Mouse (Mus musculus): ENCODE measurements around the gene Slc35e4. TPM values are rescaled to one million over a fixed set of nuclear protein-coding genes. Genes with fewer than 3 reads are reported as not detected.
A peak's percentile ranks its signal among the peaks of the same experiment; 100 is the strongest.

Slc35e4 gene
- total RNA-seq, 2 experiments from 2014 or later, result 0.42 to 0.76 TPM

GRCm38 (mm10) chr11:3883711-3884110 is 30.8 kb downstream of the Slc35e4 start:
- no peak for ATAC-seq (replicated peaks; ENCODE audit: low FRiP score, poor library complexity, severe bottlenecking)

- ATAC-seq (replicated peaks; ENCODE audit: low FRiP score, poor library complexity, severe bottlenecking), result 0 out of 2 replicates have a peak, but pooled peaks have one; percentile 47
Measured at GRCm38 (mm10) chr11:3879836-3880235, 34.6 kb downstream of the Slc35e4 start.

- ATAC-seq (replicated peaks; ENCODE audit: low FRiP score, poor library complexity, severe bottlenecking), result no peak
Measured at GRCm38 (mm10) chr11:3878660-3879059, 35.8 kb downstream of the Slc35e4 start.

GRCm38 (mm10) chr11:3876419-3876818 is 38.0 kb downstream of the Slc35e4 start:
- ATAC-seq (replicated peaks; ENCODE audit: low FRiP score, poor library complexity, severe bottlenecking), result no peak

GRCm38 (mm10) chr11:3864343-3864742 is 50.1 kb downstream of the Slc35e4 start:
- no peak for ATAC-seq (replicated peaks; ENCODE audit: low FRiP score, poor library complexity, severe bottlenecking)

- ATAC-seq (replicated peaks; ENCODE audit: low FRiP score, poor library complexity, severe bottlenecking), result peak; percentile 78
Measured at GRCm38 (mm10) chr11:3863454-3864112, 50.9 kb downstream of the Slc35e4 start, which contains the start of gene Osbp2. TSS of gene Osbp2 (minus strand) at chr11:3863903.

- ATAC-seq (replicated peaks; ENCODE audit: low FRiP score, poor library complexity, severe bottlenecking), result no peak
Measured at GRCm38 (mm10) chr11:3862661-3863453, 51.6 kb downstream of the Slc35e4 start.

GRCm38 (mm10) chr11:3860361-3860760 is 54.1 kb downstream of the Slc35e4 start:
- no peak for ATAC-seq (replicated peaks; ENCODE audit: low FRiP score, poor library complexity, severe bottlenecking)

GRCm38 (mm10) chr11:3859778-3860177 is 54.7 kb downstream of the Slc35e4 start:
- ATAC-seq (replicated peaks; ENCODE audit: low FRiP score, poor library complexity, severe bottlenecking), result no peak

- no peak for ATAC-seq (replicated peaks; ENCODE audit: low FRiP score, poor library complexity, severe bottlenecking)
Measured at GRCm38 (mm10) chr11:3857902-3858301, 56.6 kb downstream of the Slc35e4 start.

Other genes starting within 250 kb of the Slc35e4 start
- not detected in 2 replicates for gene Osbp2, start 50.8 kb downstream of the Slc35e4 start, total RNA-seq (2015; ENCODE audit: low replicate concordance)
- not detected in 2 replicates for gene Osbp2, start 50.8 kb downstream of the Slc35e4 start, total RNA-seq (2017; ENCODE audit: low replicate concordance)
- gene 4921536K21Rik, start 19.6 kb downstream of the Slc35e4 start, total RNA-seq (2015; ENCODE audit: low replicate concordance), result not detected in 2 replicates
- gene 4921536K21Rik, start 19.6 kb downstream of the Slc35e4 start, total RNA-seq (2017; ENCODE audit: low replicate concordance), result not detected in 2 replicates
- not detected in 2 replicates for gene Dusp18, start 19.4 kb downstream of the Slc35e4 start, total RNA-seq (2015; ENCODE audit: low replicate concordance)
- not detected in 2 replicates for gene Dusp18, start 19.4 kb downstream of the Slc35e4 start, total RNA-seq (2017; ENCODE audit: low replicate concordance)
- 26.3 and 26.4 TPM in 2 replicates for gene Tcn2, start 17.5 kb upstream of the Slc35e4 start, total RNA-seq (2015; ENCODE audit: low replicate concordance)
- gene Tcn2, start 17.5 kb upstream of the Slc35e4 start, total RNA-seq (2017; ENCODE audit: low replicate concordance), result 8.5 and 22.8 TPM in 2 replicates
- gene Pes1, start 49.3 kb upstream of the Slc35e4 start, total RNA-seq (2015; ENCODE audit: low replicate concordance), result 5.8 and 6.3 TPM in 2 replicates
- 9.8 and 10.5 TPM in 2 replicates for gene Pes1, start 49.3 kb upstream of the Slc35e4 start, total RNA-seq (2017; ENCODE audit: low replicate concordance)
- not detected in 2 replicates for gene 4930556J24Rik, start 62.1 kb upstream of the Slc35e4 start, total RNA-seq (2015; ENCODE audit: low replicate concordance)
- not detected in 2 replicates for gene 4930556J24Rik, start 62.1 kb upstream of the Slc35e4 start, total RNA-seq (2017; ENCODE audit: low replicate concordance)
- not detected in 2 replicates for gene Gal3st1, start 69.0 kb upstream of the Slc35e4 start, total RNA-seq (2015; ENCODE audit: low replicate concordance)
- gene Gal3st1, start 69.0 kb upstream of the Slc35e4 start, total RNA-seq (2017; ENCODE audit: low replicate concordance), result not detected in 2 replicates
- gene Sec14l4, start 116.8 kb upstream of the Slc35e4 start, total RNA-seq (2015; ENCODE audit: low replicate concordance), result not detected in 2 replicates
- not detected in 2 replicates for gene Sec14l4, start 116.8 kb upstream of the Slc35e4 start, total RNA-seq (2017; ENCODE audit: low replicate concordance)
- not detected in 2 replicates for gene Sec14l3, start 150.2 kb upstream of the Slc35e4 start, total RNA-seq (2015; ENCODE audit: low replicate concordance)
- not detected in 2 replicates for gene Sec14l3, start 150.2 kb upstream of the Slc35e4 start, total RNA-seq (2017; ENCODE audit: low replicate concordance)
- 4.0 and 10.1 TPM in 2 replicates for gene Mtfp1, start 180.8 kb upstream of the Slc35e4 start, total RNA-seq (2015; ENCODE audit: low replicate concordance)
- 2.8 and 8.0 TPM in 2 replicates for gene Mtfp1, start 180.8 kb upstream of the Slc35e4 start, total RNA-seq (2017; ENCODE audit: low replicate concordance)
- gene Sec14l2, start 208.8 kb upstream of the Slc35e4 start, total RNA-seq (2015; ENCODE audit: low replicate concordance), result 13.0 and 17.6 TPM in 2 replicates
- 41.5 and 46.1 TPM in 2 replicates for gene Sec14l2, start 208.8 kb upstream of the Slc35e4 start, total RNA-seq (2017; ENCODE audit: low replicate concordance)
- 2.9 and 6.3 TPM in 2 replicates for gene Rnf215, start 220.5 kb upstream of the Slc35e4 start, total RNA-seq (2015; ENCODE audit: low replicate concordance)
- gene Rnf215, start 220.5 kb upstream of the Slc35e4 start, total RNA-seq (2017; ENCODE audit: low replicate concordance), result 15.9 and 34.0 TPM in 2 replicates
- 0.42 and 0.72 TPM in 2 replicates for gene Ccdc157, start 245.6 kb upstream of the Slc35e4 start, total RNA-seq (2015; ENCODE audit: low replicate concordance)
- 1.5 and 5.8 TPM in 2 replicates for gene Ccdc157, start 245.6 kb upstream of the Slc35e4 start, total RNA-seq (2017; ENCODE audit: low replicate concordance)
- gene Sf3a1, start 245.7 kb upstream of the Slc35e4 start, total RNA-seq (2015; ENCODE audit: low replicate concordance), result 42.2 and 60.4 TPM in 2 replicates
- gene Sf3a1, start 245.7 kb upstream of the Slc35e4 start, total RNA-seq (2017; ENCODE audit: low replicate concordance), result 23.9 and 24.6 TPM in 2 replicates